Comparison of ENCODE assay signal across 22 mouse cellular contexts in the genomic region with DNA sequence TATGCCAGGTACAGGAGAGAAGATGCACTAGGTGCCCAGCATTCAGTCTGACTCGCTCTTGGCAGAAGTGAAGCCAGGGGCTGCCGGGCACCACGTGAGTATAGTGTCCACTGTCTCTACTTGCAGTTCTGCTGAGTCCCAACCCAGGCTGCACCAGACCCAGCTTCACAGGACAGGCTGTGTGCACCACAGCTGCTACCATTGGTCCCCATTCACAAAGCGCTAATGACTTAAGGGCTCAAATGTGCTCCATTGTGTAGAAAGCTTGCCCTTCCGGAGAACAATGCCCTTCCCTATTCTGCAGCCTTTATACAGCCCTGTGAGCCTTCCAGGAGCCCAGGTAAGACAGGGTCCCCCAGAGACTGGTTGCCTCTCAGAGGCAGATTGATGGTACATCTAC. TPM values are rescaled to one million over a fixed set of nuclear protein-coding genes. Genes with fewer than 3 reads are reported as not detected.
"Had no signal": no experiment of that assay in that cellular context is flagged by ENCODE, and none has a peak within 500 bp of the region (broad histone marks: within the 10 kb centered on the region; RNA-seq: fewer than 3 reads in every experiment).

No protein-coding gene starts in this region.

- H3K36me3 ChIP-seq: limb, embryonic 12.5 days; limb, embryonic 15.5 days; midbrain, embryonic 12.5 days; midbrain, embryonic 15.5 days had no signal

- H3K4me2 ChIP-seq: limb, embryonic 12.5 days; limb, embryonic 15.5 days; liver, embryonic 11.5 days; lung, embryonic 14.5 days; midbrain, embryonic 12.5 days; midbrain, embryonic 15.5 days had no signal

- H3K27me3 ChIP-seq: limb, embryonic 12.5 days; limb, embryonic 15.5 days; midbrain, embryonic 15.5 days had no signal

- ATAC-seq: liver, postnatal 0 days; lung, postnatal 0 days; midbrain, embryonic 15.5 days had no signal

- H3K4me3 ChIP-seq: layer of hippocampus, adult 2 months; limb, embryonic 12.5 days; limb, embryonic 15.5 days; midbrain, embryonic 12.5 days; midbrain, embryonic 15.5 days had no signal

- DNase-seq: kidney, postnatal 25 days; layer of hippocampus, adult 9-11 months; left cerebral cortex, postnatal 4 days; liver, postnatal 0 days; lung, embryonic 14.5 days; right cerebral cortex, postnatal 4 days; thymus, postnatal 25 days had no signal

- H3K4me1 ChIP-seq: limb, embryonic 12.5 days; limb, embryonic 15.5 days; midbrain, embryonic 15.5 days had no signal

- H3K9me3 ChIP-seq: limb, embryonic 12.5 days; limb, embryonic 15.5 days; midbrain, embryonic 12.5 days; midbrain, embryonic 15.5 days had no signal

- H3K27ac ChIP-seq: kidney, postnatal 0 days; layer of hippocampus, adult 2 months; limb, embryonic 12.5 days; limb, embryonic 15.5 days; liver, embryonic 14.5 days; macrophage; midbrain, embryonic 12.5 days; midbrain, embryonic 15.5 days had no signal

- H3K9ac ChIP-seq: limb, embryonic 12.5 days; limb, embryonic 15.5 days; liver, embryonic 14.5 days; liver, postnatal 0 days; lung, embryonic 14.5 days; midbrain, embryonic 12.5 days; midbrain, embryonic 15.5 days had no signal

RNA-seq across cellular contexts. Expression of gene Pou5f1, which starts 15.5 kb away (rescaled TPM):
- total RNA-seq: left cerebral cortex, adult 18-20 months; left cerebral cortex, postnatal 4 days had no signal
- polyA plus RNA-seq: kidney, embryonic 14.5 days; kidney, postnatal 0 days; large intestine, adult 2 months; limb, embryonic 15.5 days; liver, embryonic 11.5 days; liver, embryonic 14.5 days; liver, postnatal 0 days; lung, embryonic 14.5 days; lung, postnatal 0 days; macrophage; midbrain, embryonic 12.5 days; neural tube, embryonic 14.5 days had no signal

RNA-seq across cellular contexts. Expression of gene Psors1c2, which starts 42.7 kb away (rescaled TPM):
- total RNA-seq: megakaryocyte, adult 5-6 weeks had no signal
- polyA plus RNA-seq: lung, postnatal 0 days; macrophage had no signal
